Mouse (Mus musculus) myocyte (in vitro differentiated cells): ENCODE results near the gene Arid3c.
"Not testable (repeated sequence)": the region's sequence is repeated elsewhere in the genome, so short reads cannot be mapped to it uniquely, and the experiment has no call there.

Experiments
- CEBPB ChIP-seq: IDR thresholded peaks from 2 replicates; pipeline ENCODE4 v1.6.1; 2011; ENCODE audit warnings: mild to moderate bottlenecking, moderate library complexity; ENCODE audit not compliant: poor library complexity, insufficient read depth, severe bottlenecking
- E2F4 ChIP-seq: IDR thresholded peaks from one replicate; pipeline ENCODE4 v1.6.1; 2011; ENCODE audit warnings: mild to moderate bottlenecking, control low read depth, moderate library complexity; ENCODE audit not compliant: insufficient read depth
- MAX ChIP-seq: IDR thresholded peaks from one replicate; pipeline ENCODE4 v1.6.1; 2011; ENCODE audit warnings: low read depth, mild to moderate bottlenecking, control low read depth
- MYOD1 ChIP-seq, 3 experiments: IDR thresholded peaks; one replicate each; pipeline ENCODE4 v1.6.1; 2011; ENCODE audit warnings: control low read depth in 2 of 3, low read depth in 2 of 3, mild to moderate bottlenecking in 2 of 3, moderate library complexity in 1 of 3; ENCODE audit not compliant: insufficient read length in 2 of 3, control insufficient read depth in 1 of 3
- MYOG ChIP-seq, 3 experiments: IDR thresholded peaks; one replicate each; pipeline ENCODE4 v1.6.1; 2011; ENCODE audit warnings: control low read depth in 2 of 3, low read depth in 2 of 3, mild to moderate bottlenecking in 2 of 3; ENCODE audit not compliant: insufficient read length in 2 of 3, control insufficient read depth in 1 of 3, insufficient read depth in 1 of 3
- POLR2A ChIP-seq: IDR thresholded peaks from one replicate; pipeline ENCODE4 v1.6.1; 2011; ENCODE audit warnings: low read depth, mild to moderate bottlenecking, control low read depth, moderate library complexity; ENCODE audit not compliant: insufficient read length
- SRF ChIP-seq: IDR thresholded peaks from one replicate; pipeline ENCODE4 v1.6.1; 2011; ENCODE audit warnings: low read depth; ENCODE audit not compliant: control insufficient read depth, insufficient read length
- TCF12 ChIP-seq: IDR thresholded peaks from one replicate; pipeline ENCODE4 v1.6.1; 2011; ENCODE audit warnings: mild to moderate bottlenecking, control low read depth; ENCODE audit not compliant: poor library complexity, insufficient read depth, severe bottlenecking
- USF1 ChIP-seq: IDR thresholded peaks from one replicate; pipeline ENCODE4 v1.6.1; 2011; ENCODE audit warnings: low read depth, mild to moderate bottlenecking, control low read depth, moderate library complexity

DNA sequence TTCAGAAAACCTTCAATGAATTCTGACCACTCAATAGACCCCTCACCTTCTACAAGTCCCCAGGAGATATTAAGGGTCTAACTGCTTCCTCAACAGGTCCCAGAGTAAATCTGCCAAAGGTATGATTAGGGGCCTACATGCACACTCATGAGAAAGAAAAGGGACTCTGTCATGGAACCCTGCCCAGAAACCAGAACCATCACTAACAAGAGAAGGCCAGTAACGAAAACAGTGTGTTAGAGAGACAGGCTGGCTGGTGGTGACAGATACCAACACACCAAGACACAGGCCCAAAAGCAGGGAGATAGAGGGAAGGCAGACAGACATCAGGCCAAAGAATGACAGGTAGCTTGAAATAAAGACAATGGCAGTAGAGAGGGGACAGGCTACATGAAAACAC, 42.4 kb downstream of the Arid3c start:
- not testable (repeated sequence) for TF ChIP-seq CEBPB; POLR2A; MYOG (IDR thresholded peaks at IDR 0.05; ENCODE audit: control insufficient read depth in 1 of 3, insufficient read depth in 1 of 3, insufficient read length in 2 of 3, low read depth in 2 of 3); MAX; MYOD1 (IDR thresholded peaks at IDR 0.05; ENCODE audit: control insufficient read depth in 1 of 3, insufficient read length in 2 of 3, low read depth in 2 of 3); E2F4; USF1; SRF; TCF12
